13 mouse cellular contexts compared by ENCODE assay signal in genomic region chr12:85298127-85298834, GRCm38 (mm10). TPM values are rescaled to one million over a fixed set of nuclear protein-coding genes. Genes with fewer than 3 reads are reported as not detected.
DNase-seq lines count a peak whose midpoint lies in the region; ATAC-seq and TF ChIP-seq lines count a peak whose summit lies in the region.
"Had no signal": no experiment of that assay in that cellular context is flagged by ENCODE, and none has a peak within 500 bp of the region (broad histone marks: within the 10 kb centered on the region; RNA-seq: fewer than 3 reads in every experiment).

No protein-coding gene starts in this region.

- TF ChIP-seq POLR2A in small intestine, adult 2 months (IDR thresholded peaks at IDR 0.05; ENCODE audit: low read depth, low read length), result no peak

- no peak overlapping the region for H3K9ac ChIP-seq in neural tube, embryonic 15.5 days (replicated peaks)
- H3K9ac ChIP-seq: forebrain, postnatal 0 days; hindbrain, embryonic 13.5 days had no signal

- H3K4me1 ChIP-seq in neural tube, embryonic 15.5 days, result peaks cover 10% of the 10 kb centered on the region
- H3K4me1 ChIP-seq in small intestine, adult 2 months (ENCODE audit: control insufficient read depth, insufficient read depth, insufficient read length, low read length), result no peaks in the 10 kb centered on the region
- H3K4me1 ChIP-seq: hindbrain, embryonic 13.5 days had no signal

- H3K4me2 ChIP-seq in neural tube, embryonic 15.5 days, result no peak overlapping the region
- H3K4me2 ChIP-seq: hindbrain, embryonic 13.5 days had no signal

- H3K9me3 ChIP-seq in neural tube, embryonic 15.5 days (replicated peaks), result no peaks in the 10 kb centered on the region; the same call in 1 of the 2 replicates

- ATAC-seq in neural tube, embryonic 15.5 days (ENCODE audit: low FRiP score), result no peak
- no peak for ATAC-seq in granulocyte monocyte progenitor cell, adult 5-6 weeks (replicated peaks; ENCODE audit: poor library complexity, severe bottlenecking)
- no peak for ATAC-seq in CD4-positive, CD25-positive, alpha-beta regulatory T cell, adult 4 months
- ATAC-seq: forebrain, postnatal 0 days had no signal

- DNase-seq in embryo, embryonic 10 days (ENCODE audit: low spot score), result peak; percentile 68
- DNase-seq in embryo, embryonic 9.5 days (ENCODE audit: extremely low spot score), result no peak
- DNase-seq in neural tube, embryonic 10.5 days (ENCODE audit: extremely low spot score, low spot score), result peak; percentile 32
- peak; percentile 53 for DNase-seq in kidney, postnatal 14 days
- DNase-seq: cerebellum, adult 8-10 months; forebrain, postnatal 0 days; heart, adult 18-20 months; lung, postnatal 10 days had no signal

- H3K27me3 ChIP-seq in neural tube, embryonic 15.5 days (replicated peaks), result no peaks in the 10 kb centered on the region
- H3K27me3 ChIP-seq in small intestine, adult 2 months (ENCODE audit: control insufficient read depth, insufficient read depth, low read length), result no peaks in the 10 kb centered on the region
- H3K27me3 ChIP-seq: hindbrain, embryonic 13.5 days had no signal

- no peak overlapping the region for H3K27ac ChIP-seq in neural tube, embryonic 15.5 days (replicated peaks)
- 0 out of 2 replicates have a peak overlapping the region, but pooled peaks have one; percentile 15 for H3K27ac ChIP-seq in small intestine, adult 2 months (ENCODE audit: insufficient read depth, low read depth, low read length)
- H3K27ac ChIP-seq: hindbrain, embryonic 13.5 days had no signal

- TF ChIP-seq CTCF in small intestine, adult 2 months (IDR thresholded peaks at IDR 0.05; ENCODE audit: extremely low read depth, insufficient read length, insufficient replicate concordance, low read depth, low read length), result no peak

- H3K4me3 ChIP-seq in neural tube, embryonic 15.5 days (replicated peaks), result no peak overlapping the region
- H3K4me3 ChIP-seq in small intestine, adult 2 months (ENCODE audit: low read depth, low read length), result no peak overlapping the region
- H3K4me3 ChIP-seq: hindbrain, embryonic 13.5 days had no signal

- H3K36me3 ChIP-seq in neural tube, embryonic 15.5 days, result peaks cover 32% of the 10 kb centered on the region
- peaks cover 23% of the 10 kb centered on the region for H3K36me3 ChIP-seq in small intestine, adult 2 months (ENCODE audit: control insufficient read depth, insufficient read depth, low read length)

- 30% methylated on average over 11 of the region's 11 CpGs for WGBS in neural tube, embryonic 15.5 days
- 28% methylated on average over 11 of the region's 11 CpGs for WGBS in small intestine, adult 2 months

RNA-seq across cellular contexts. Expression of gene Zc2hc1c, which starts 9.9 kb away (rescaled TPM):
- 1.4 TPM in 2 replicates for polyA plus RNA-seq in neural tube, embryonic 15.5 days (2015; fragmentation: Nextera tagmentation; extraction: Ambion mirVana)
- polyA plus RNA-seq in small intestine, adult 2 months (2012; rRNA removed), result 0.05 and 0.06 TPM in 2 replicates
- total RNA-seq in granulocyte monocyte progenitor cell, adult 5-6 weeks (2014; fragmentation: Nextera tagmentation), result not detected in 2 replicates
- not detected in 2 replicates for total RNA-seq in granulocyte monocyte progenitor cell, adult 5-6 weeks (2017)
- under 1 TPM; 0.39 to 0.65 TPM for polyA plus RNA-seq in CD4-positive, CD25-positive, alpha-beta regulatory T cell, adult 4 months (2017; shearing (Covaris generic))

RNA-seq across cellular contexts. Expression of gene Acyp1, which starts 10.0 kb away (rescaled TPM):
- polyA plus RNA-seq in neural tube, embryonic 15.5 days (2015; fragmentation: Nextera tagmentation; extraction: Ambion mirVana), result 53.3 and 53.5 TPM in 2 replicates
- 0.57 and 0.90 TPM in 2 replicates for polyA plus RNA-seq in small intestine, adult 2 months (2012; rRNA removed)
- 39.7 and 58.9 TPM in 2 replicates for total RNA-seq in granulocyte monocyte progenitor cell, adult 5-6 weeks (2014; fragmentation: Nextera tagmentation)
- total RNA-seq in granulocyte monocyte progenitor cell, adult 5-6 weeks (2017), result 34.6 and 69.2 TPM in 2 replicates
- polyA plus RNA-seq in CD4-positive, CD25-positive, alpha-beta regulatory T cell, adult 4 months (2017; shearing (Covaris generic)), result 10 to 100 TPM; 55.7 to 59.0 TPM

RNA-seq across cellular contexts. Expression of gene Mlh3, which starts 27.9 kb away (rescaled TPM):
- polyA plus RNA-seq in neural tube, embryonic 15.5 days (2015; fragmentation: Nextera tagmentation; extraction: Ambion mirVana), result 8.5 and 9.0 TPM in 2 replicates
- 0.72 and 0.99 TPM in 2 replicates for polyA plus RNA-seq in small intestine, adult 2 months (2012; rRNA removed)
- total RNA-seq in granulocyte monocyte progenitor cell, adult 5-6 weeks (2014; fragmentation: Nextera tagmentation), result 9.8 and 11.1 TPM in 2 replicates
- total RNA-seq in granulocyte monocyte progenitor cell, adult 5-6 weeks (2017), result 7.7 and 7.9 TPM in 2 replicates
- 10 to 100 TPM; 11.9 to 17.2 TPM for polyA plus RNA-seq in CD4-positive, CD25-positive, alpha-beta regulatory T cell, adult 4 months (2017; shearing (Covaris generic))

RNA-seq across cellular contexts. Expression of gene Nek9, which starts 40.9 kb away (rescaled TPM):
- 9.5 and 12.2 TPM in 2 replicates for polyA plus RNA-seq in neural tube, embryonic 15.5 days (2015; fragmentation: Nextera tagmentation; extraction: Ambion mirVana)
- 7.4 and 11.1 TPM in 2 replicates for polyA plus RNA-seq in small intestine, adult 2 months (2012; rRNA removed)
- total RNA-seq in granulocyte monocyte progenitor cell, adult 5-6 weeks (2014; fragmentation: Nextera tagmentation), result 33.1 and 44.6 TPM in 2 replicates
- total RNA-seq in granulocyte monocyte progenitor cell, adult 5-6 weeks (2017), result 24.1 and 26.6 TPM in 2 replicates
- 10 to 100 TPM; 11.2 to 13.9 TPM for polyA plus RNA-seq in CD4-positive, CD25-positive, alpha-beta regulatory T cell, adult 4 months (2017; shearing (Covaris generic))

Comparison
In these comparisons a context has a peak if more than half of its experiments do, and no peak if none do; other contexts are left out.
1. RNA of gene Acyp1, which starts 10.0 kb away (polyA plus RNA-seq): 55.7 to 59.0 TPM in CD4-positive, CD25-positive, alpha-beta regulatory T cell, adult 4 months and 53.3 to 53.5 TPM in neural tube, embryonic 15.5 days; 0.57 to 0.90 TPM in small intestine, adult 2 months; every median in the first group is over 10 times any median in the second.